Mouse (Mus musculus): ENCODE data around the gene Atat1. TPM values are rescaled to one million over a fixed set of nuclear protein-coding genes. Genes with fewer than 3 reads are reported as not detected.

The Atat1 gene
- polyA plus RNA-seq, 1 experiment, result 80.2 TPM

GRCm38 (mm10) chr17:35879245-35880057 is 30.4 kb downstream of the Atat1 start, which contains the start of gene Dhx16:
Dhx16 (plus strand) TSS chr17:35879819.
- H3K4me1 ChIP-seq (ENCODE audit: control insufficient read depth, insufficient read depth, low read length), result peaks cover 9% of the 10 kb centered on the region
- peak; percentile 96 to 97 for DNase-seq
- peak within 1 kb of the TSS; percentile 26; the same call in 1 of the 2 replicates for H3K27ac ChIP-seq (ENCODE audit: insufficient read depth, low read length)
- TF ChIP-seq CTCF (IDR thresholded peaks at IDR 0.05; ENCODE audit: borderline replicate concordance, insufficient read depth, low read depth, low read length) (peak; percentile 75), POLR2A (IDR thresholded peaks at IDR 0.05; ENCODE audit: borderline replicate concordance, insufficient read depth, low read length) (peak; percentile 63)
- H3K27me3 ChIP-seq (ENCODE audit: control insufficient read depth, insufficient read depth, low read length), result no peaks in the 10 kb centered on the region
- WGBS, result 5% methylated on average over 66 of the region's 66 CpGs
- peak within 1 kb of the TSS; percentile 76 for H3K4me3 ChIP-seq (replicated peaks; ENCODE audit: insufficient read depth, low read depth, low read length)

- DNase-seq, result no peak
- Histone ChIP-seq H3K27ac (ENCODE audit: insufficient read depth, low read length) (no peak overlapping the region), H3K4me1 (ENCODE audit: control insufficient read depth, insufficient read depth, low read length) (peaks cover 3% of the 10 kb centered on the region; the same call in 1 of the 2 replicates), H3K4me3 (replicated peaks; ENCODE audit: insufficient read depth, low read depth, low read length) (no peak overlapping the region), H3K27me3 (ENCODE audit: control insufficient read depth, insufficient read depth, low read length) (no peaks in the 10 kb centered on the region)
- TF ChIP-seq CTCF (IDR thresholded peaks at IDR 0.05; ENCODE audit: borderline replicate concordance, insufficient read depth, low read depth, low read length), result no peak
- TF ChIP-seq POLR2A (IDR thresholded peaks at IDR 0.05; ENCODE audit: borderline replicate concordance, insufficient read depth, low read length), result no peak
- 45% methylated on average over 6 of the region's 6 CpGs for WGBS
Observed at GRCm38 (mm10) chr17:35874721-35875120, 35.2 kb downstream of the Atat1 start.

- TF ChIP-seq CTCF (IDR thresholded peaks at IDR 0.05; ENCODE audit: borderline replicate concordance, insufficient read depth, low read depth, low read length), result peak; percentile 95
- TF ChIP-seq POLR2A (IDR thresholded peaks at IDR 0.05; ENCODE audit: borderline replicate concordance, insufficient read depth, low read length), result no peak
- Histone ChIP-seq H3K27ac (ENCODE audit: insufficient read depth, low read length) (no peak overlapping the region), H3K4me1 (ENCODE audit: control insufficient read depth, insufficient read depth, low read length) (peaks cover 3% of the 10 kb centered on the region; the same call in 1 of the 2 replicates), H3K27me3 (ENCODE audit: control insufficient read depth, insufficient read depth, low read length) (no peaks in the 10 kb centered on the region), H3K4me3 (replicated peaks; ENCODE audit: insufficient read depth, low read depth, low read length) (no peak overlapping the region)
- 31% methylated on average over 21 of the region's 21 CpGs for WGBS
- DNase-seq, result peak; percentile 84 to 91
Observed at GRCm38 (mm10) chr17:35873774-35874519, 35.9 kb downstream of the Atat1 start.

GRCm38 (mm10) chr17:35870884-35871696 is 38.8 kb downstream of the Atat1 start:
- no peak for TF ChIP-seq POLR2A (IDR thresholded peaks at IDR 0.05; ENCODE audit: borderline replicate concordance, insufficient read depth, low read length)
- TF ChIP-seq CTCF (IDR thresholded peaks at IDR 0.05; ENCODE audit: borderline replicate concordance, insufficient read depth, low read depth, low read length), result peak; percentile 24; the same call in 1 of the 2 replicates
- WGBS, result 82% methylated on average over 8 of the region's 8 CpGs

GRCm38 (mm10) chr17:35870151-35870883 is 39.6 kb downstream of the Atat1 start:
- H3K4me1 ChIP-seq (ENCODE audit: control insufficient read depth, insufficient read depth, low read length), result peaks cover 3% of the 10 kb centered on the region; the same call in 1 of the 2 replicates
- WGBS, result 65% methylated on average over 9 of the region's 9 CpGs
- DNase-seq, result no peak

More at GRCm38 (mm10) chr17:35870884-35871696, 38.8 kb downstream of the Atat1 start:
- Histone ChIP-seq H3K27me3 (ENCODE audit: control insufficient read depth, insufficient read depth, low read length) (no peaks in the 10 kb centered on the region), H3K4me1 (ENCODE audit: control insufficient read depth, insufficient read depth, low read length) (peaks cover 3% of the 10 kb centered on the region; the same call in 1 of the 2 replicates), H3K27ac (ENCODE audit: insufficient read depth, low read length) (no peak overlapping the region), H3K4me3 (replicated peaks; ENCODE audit: insufficient read depth, low read depth, low read length) (no peak overlapping the region)
- DNase-seq, result no peak

GRCm38 (mm10) chr17:35869346-35870067 is 40.4 kb downstream of the Atat1 start:
- no peaks in the 10 kb centered on the region for H3K27me3 ChIP-seq (ENCODE audit: control insufficient read depth, insufficient read depth, low read length)
- H3K27ac ChIP-seq (ENCODE audit: insufficient read depth, low read length), result no peak overlapping the region; the same call in 1 of the 2 replicates
- 30% methylated on average over 7 of the region's 7 CpGs for WGBS
- no peak for DNase-seq
- TF ChIP-seq CTCF (IDR thresholded peaks at IDR 0.05; ENCODE audit: borderline replicate concordance, insufficient read depth, low read depth, low read length), result no peak
- TF ChIP-seq POLR2A (IDR thresholded peaks at IDR 0.05; ENCODE audit: borderline replicate concordance, insufficient read depth, low read length), result no peak
- H3K4me3 ChIP-seq (replicated peaks; ENCODE audit: insufficient read depth, low read depth, low read length), result no peak overlapping the region
- peaks cover 3% of the 10 kb centered on the region; the same call in 1 of the 2 replicates for H3K4me1 ChIP-seq (ENCODE audit: control insufficient read depth, insufficient read depth, low read length)

More at GRCm38 (mm10) chr17:35870151-35870883, 39.6 kb downstream of the Atat1 start:
- no peak for TF ChIP-seq POLR2A (IDR thresholded peaks at IDR 0.05; ENCODE audit: borderline replicate concordance, insufficient read depth, low read length)
- H3K27ac ChIP-seq (ENCODE audit: insufficient read depth, low read length), result no peak overlapping the region
- no peaks in the 10 kb centered on the region for H3K27me3 ChIP-seq (ENCODE audit: control insufficient read depth, insufficient read depth, low read length)
- no peak overlapping the region for H3K4me3 ChIP-seq (replicated peaks; ENCODE audit: insufficient read depth, low read depth, low read length)

Data from cerebellum, adult 2 months (tissue).